Mouse (Mus musculus) olfactory bulb, adult 2 months (tissue): ENCODE data around the gene Zfp853.

Source experiments
- CTCF ChIP-seq: fragments of 200-500 bp; IDR thresholded peaks from 2 replicates; pipeline ENCODE4 v1.5.1; 2012; ENCODE audit warnings: low read depth, mild to moderate bottlenecking, low read length, moderate library complexity; ENCODE audit not compliant: insufficient read depth
- POLR2A ChIP-seq: fragments of 200-500 bp; IDR thresholded peaks from 2 replicates; pipeline ENCODE4 v1.6.1; 2012; ENCODE audit warnings: mild to moderate bottlenecking, low read depth, low read length, moderate library complexity; ENCODE audit not compliant: insufficient read depth

GRCm38 (mm10) chr5:143294862-143295261 lies 1.4 kb upstream of the Zfp853 start:
- TF ChIP-seq CTCF (no peak), POLR2A (no peak)
